Mouse (Mus musculus): Measurements from ENCODE around the gene Tedc2.

Gene Tedc2

DNA sequence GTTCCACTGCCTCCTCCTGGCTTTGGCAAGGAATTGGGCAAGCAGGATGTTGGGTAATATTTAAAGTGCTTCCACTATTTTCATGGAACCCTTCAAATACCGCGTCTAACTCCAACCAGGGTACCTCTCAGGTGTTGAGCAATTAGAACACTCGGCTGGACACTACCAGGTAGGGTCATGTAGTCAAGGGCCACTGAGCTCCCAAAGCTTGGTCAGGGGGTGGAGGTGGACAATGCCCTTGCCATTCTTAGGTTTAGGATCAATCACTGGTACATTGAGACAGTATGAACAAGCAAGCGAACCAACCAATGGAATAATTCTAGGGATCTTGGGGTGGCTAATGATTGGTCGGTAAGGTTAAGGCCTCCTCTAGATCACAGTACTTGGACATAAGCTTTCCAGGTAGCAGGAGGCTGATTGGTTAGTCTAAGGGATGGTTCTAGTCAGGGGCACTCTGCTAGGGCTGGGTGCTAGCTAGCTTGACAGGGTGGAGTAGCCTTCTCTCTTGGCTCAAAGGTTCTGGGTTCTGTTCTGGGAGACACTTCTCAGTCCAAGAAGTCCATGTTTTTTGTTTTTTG lies 8.1 kb downstream of the Tedc2 start:
- no peak for DNase-seq (ENCODE audit: low spot score in 2 of 2)

DNA sequence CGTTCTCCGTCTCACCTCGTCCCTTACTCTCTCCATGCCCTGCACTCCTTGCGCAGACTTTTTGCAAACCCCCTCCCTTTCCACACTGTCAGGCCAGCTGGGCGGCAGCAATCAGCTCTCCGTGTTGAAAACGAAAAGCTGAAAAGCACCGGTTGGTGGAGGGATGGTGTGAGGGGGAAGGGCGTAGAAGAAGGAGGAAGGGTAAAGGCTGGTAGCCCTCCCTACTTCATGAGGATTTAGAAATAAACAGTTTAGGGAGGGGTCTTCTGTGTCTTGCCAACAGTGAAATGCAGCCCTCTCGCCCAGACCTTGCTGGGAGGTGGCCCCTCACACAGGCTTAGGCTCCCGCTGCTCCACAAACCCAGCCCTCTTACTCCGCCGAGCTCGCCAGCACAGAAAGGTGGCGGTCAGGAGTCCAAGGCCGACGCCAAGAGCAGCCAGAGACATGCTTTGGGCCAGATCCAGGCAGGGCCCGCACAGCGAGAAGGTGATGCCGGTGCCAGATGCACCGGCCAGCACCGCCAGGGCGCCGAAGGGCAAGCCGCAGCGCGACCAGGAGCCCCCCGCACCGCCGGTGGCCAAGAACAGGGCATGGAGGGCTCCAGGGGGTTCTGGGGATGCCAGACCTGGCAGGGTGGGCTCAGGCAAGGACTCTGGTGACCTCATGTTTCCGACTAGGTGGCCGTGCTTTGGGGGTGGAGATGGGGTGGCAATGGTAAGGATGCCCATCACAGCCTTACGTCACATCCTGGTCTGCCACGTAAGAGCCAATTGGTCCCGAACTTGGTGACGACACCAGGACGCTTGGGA lies 8.8 kb downstream of the Tedc2 start:
- no peak for DNase-seq (ENCODE audit: low spot score in 2 of 2)

DNA sequence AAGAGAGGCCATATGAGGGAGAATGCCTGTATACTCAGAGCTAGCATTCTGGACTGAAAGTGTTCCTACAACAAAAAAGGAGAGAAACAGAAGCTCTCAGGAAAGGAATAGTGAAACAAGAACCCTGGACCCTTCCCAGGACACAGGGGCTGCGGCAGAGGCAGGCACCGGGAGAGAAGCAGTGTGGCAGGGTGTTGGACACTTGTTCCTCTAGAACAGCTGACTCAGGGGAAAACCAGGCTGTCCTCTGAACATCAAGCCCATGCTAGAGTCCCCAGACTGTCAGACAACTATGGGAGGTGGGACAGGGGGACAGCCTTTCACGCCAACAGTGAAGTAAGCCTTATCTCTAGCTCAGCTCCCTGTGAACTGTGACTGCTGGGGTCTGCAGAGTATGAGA lies 10.1 kb downstream of the Tedc2 start:
- DNase-seq (ENCODE audit: low spot score in 2 of 2), result no peak

DNA sequence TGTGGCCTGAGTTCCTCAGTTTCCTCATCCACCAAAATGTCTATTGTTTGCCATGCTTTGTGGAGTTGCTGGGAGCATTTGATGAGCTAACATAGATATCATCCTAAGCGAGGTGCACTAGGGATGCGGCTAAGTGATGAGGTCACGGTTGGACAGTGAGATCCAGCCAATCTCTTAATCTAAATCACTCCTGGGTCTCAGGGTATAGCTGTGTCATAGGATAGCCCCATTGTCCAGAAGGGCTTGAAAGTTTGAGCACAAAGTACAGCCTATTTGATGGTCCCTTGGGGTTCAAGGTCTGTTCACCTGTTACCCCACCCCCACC lies 10.8 kb downstream of the Tedc2 start:
- no peak for DNase-seq (ENCODE audit: low spot score in 2 of 2)

DNA sequence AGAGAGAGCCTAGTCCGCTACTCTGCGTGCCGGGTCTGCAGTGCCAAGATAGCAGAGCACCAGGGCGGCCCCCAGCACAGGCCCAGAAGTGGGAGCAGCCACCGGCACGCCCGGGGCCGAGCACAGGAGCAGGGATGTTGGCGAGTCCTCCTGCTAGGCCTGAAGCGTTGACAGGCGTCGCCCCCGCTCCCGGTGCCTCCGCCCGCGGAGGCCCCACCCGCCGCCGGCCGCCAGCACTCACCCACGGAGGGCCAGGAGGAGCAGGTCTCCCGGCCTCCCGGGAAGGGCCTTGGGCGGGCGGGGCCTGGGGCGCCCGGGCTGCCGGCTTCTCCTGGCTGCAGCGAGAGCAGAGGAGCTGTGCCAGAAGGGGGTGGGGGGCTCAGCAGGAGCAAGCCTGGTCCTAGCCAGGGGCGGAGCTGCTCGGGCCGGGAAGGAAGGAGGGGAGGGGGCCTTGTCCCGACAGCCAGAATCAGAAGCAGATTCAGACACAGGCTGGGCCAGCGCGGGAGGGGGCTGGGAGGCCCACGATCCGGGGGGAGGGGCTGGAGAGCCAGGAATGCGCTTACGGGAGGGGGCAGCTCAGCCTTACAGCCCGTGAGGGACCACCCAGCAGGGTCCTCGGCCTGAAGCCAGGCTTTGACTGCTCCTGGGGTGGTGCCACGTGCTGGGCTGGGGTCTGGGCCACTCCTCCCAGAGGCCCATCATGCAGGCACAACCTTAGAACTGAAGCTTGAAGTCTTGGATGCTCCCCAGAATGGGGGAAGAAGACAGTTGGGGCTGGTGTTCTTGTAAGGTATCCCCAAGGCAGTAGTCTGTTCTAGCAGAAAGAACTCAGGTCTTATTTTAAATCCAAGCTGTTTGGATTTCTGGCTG lies 11.4 kb downstream of the Tedc2 start, which contains the start of gene Ntn3:
Ntn3 (minus strand) TSS at position 489 of the 873 bp plus-strand sequence.
- DNase-seq (ENCODE audit: low spot score in 2 of 2), result peak; percentile 55 to 72

DNA sequence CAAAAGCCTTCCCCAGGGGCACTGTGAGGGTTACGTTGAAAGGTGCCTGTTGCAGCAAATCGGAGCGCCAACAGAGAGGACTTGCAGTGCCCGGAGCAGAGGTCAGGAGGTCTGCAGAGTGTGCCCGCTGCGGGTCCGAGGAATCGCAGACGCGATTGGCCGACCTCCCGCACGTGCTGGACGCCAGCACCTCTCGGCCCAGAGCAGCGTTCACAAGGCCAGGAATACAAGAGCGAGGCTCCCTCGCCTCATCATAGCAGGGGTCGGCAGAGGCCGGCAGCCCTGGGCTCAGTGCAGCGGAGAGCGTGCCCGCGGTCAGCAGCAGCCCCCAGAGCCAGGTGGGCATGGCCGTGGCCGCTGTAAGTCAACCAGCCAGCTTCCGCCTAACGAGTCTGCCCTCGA lies 12.0 kb downstream of the Tedc2 start:
- DNase-seq (ENCODE audit: low spot score in 2 of 2), result no peak

DNA sequence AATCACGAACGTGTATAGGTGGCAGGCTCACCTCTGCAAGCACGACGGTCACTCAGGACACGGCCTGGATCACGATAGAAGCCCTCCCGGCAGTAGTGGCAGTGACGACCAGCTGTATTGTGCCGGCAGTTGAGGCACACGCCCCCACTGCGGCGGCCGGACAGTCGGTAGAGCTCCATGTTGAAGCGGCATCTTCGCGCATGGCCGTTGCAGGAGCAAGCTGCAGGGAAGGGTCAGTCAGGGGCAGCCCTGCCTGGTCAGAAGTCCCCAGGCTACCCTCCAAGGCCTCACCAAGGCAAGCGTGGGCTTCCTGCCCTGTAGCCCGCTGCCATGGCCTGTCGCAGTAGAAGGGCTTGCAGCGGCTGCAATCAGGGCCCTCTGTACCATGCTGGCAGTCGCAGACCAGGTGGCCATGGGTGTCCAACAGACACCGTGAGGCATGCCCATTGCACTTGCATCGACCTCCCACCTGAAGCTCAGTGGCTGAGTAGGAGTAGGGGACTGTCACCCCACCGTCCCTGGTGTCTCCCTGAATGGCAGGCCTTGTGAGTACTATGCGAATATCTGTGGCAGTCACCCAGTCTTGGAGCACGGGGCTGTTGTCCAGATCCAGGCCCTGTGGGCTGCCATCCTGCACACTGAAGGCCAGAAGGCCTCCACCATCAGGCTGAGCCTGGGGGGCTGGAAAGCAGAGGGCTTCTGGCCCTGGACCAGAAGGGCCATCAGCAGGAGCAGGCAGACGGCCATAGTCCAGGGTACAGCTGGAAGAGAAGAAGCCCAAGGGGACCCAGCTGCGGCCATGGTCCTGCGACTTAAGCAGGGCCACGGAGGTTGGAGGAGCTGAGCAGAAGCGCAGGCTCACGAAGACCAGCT lies 12.6 kb downstream of the Tedc2 start:
- DNase-seq (ENCODE audit: low spot score in 2 of 2), result no peak

DNA sequence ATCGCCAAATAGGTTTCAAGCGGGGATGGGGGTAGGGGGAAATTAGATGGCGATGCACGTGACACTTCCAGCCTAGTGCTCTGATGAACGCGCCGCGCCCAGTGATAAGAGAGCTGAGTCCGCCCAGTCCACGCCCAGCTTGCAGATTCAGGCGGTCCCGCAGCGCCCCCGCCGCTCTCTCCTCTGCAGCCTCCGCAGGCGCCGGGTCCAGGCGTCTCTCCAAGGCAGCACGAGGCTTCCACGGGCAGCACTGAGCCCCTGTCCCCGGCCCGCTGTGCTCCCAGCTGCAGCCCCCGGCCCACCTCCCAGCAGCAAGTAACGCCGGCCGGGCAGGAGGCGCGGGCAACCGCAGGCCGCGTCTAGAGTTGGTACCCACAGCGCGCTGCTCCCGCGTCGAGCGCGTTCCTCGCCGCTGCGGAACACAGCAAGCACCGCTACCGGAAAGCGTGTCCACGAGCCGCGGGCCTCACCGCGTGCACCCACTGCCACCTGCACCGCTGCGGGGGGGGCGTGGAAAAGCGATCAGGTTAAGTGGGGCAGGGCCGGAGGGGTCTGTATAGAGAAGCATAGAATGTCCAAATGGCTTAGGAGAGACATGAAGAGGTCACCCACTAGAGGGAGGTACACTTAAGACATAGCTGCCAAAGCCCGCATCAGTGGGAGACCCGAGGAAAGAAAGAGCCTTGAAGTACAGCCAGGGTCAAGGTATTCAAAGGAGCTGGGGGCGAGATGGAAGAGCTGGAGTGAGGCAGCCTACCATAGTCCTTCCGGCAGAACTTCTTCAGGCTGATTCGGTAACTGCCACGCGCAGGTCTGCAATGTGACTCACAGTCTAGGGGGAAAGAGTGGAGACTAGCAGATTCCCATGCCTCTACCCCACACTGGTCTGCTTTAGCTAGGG lies 13.9 kb downstream of the Tedc2 start:
- peak; percentile 47 to 65 for DNase-seq (ENCODE audit: low spot score in 2 of 2)

DNA sequence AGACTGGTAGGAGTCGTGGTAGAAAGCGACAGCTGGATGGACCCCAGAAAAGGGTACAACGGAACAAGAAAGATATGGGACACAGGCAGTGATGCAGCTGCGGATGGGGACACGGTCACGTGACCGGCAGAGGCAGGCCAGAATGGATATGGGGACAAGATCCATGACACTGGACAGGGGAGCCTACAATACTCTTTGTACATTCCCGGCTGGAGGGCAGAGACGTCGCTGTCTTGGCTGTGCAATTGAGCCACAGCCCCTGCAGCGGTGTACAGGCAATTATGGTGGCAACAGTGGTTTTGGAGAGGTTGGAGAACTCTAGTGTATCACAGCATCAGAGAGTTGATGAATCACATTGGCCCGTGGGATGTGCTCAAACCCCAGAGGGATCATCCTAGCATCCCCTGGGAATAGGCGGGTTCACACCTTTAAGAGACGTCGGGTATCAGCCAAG lies 14.7 kb downstream of the Tedc2 start:
- DNase-seq (ENCODE audit: low spot score in 2 of 2), result peak in 1 of 2 experiments; percentile 40

DNA sequence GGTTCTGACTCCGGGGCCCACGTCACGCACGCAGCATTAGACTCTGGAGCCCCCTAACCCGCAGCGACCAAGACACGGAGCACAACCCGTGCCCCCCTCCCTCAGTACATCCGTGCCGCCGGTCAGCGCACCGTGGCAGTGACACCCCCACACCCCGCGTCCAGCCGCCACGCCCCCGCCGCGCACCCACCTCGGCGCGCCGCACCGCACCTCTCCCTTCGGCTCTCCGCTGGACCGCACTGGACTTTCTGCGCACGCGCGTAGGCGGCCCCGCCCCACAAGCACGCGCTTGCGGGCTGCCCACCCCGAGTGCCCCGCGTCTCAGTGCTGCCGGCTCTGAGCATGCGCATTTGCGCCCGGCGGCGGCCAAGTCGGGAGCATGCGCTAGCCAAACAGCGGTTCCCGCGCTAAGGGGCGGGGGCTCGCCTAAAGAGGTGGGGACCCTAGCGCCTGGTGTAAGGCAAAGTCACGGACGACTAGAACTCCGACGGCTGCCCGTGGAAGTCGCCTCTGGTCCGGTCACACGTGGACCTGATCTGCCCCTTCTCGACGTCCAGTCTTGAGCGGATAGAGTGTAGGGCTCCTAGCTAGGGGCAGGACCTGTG lies 15.3 kb downstream of the Tedc2 start, which contains the start of gene Tbc1d24:
Tbc1d24 (minus strand) TSS at position 279 of the 605 bp plus-strand sequence.
- peak; percentile 84 to 85 for DNase-seq (ENCODE audit: low spot score in 2 of 2)

DNA sequence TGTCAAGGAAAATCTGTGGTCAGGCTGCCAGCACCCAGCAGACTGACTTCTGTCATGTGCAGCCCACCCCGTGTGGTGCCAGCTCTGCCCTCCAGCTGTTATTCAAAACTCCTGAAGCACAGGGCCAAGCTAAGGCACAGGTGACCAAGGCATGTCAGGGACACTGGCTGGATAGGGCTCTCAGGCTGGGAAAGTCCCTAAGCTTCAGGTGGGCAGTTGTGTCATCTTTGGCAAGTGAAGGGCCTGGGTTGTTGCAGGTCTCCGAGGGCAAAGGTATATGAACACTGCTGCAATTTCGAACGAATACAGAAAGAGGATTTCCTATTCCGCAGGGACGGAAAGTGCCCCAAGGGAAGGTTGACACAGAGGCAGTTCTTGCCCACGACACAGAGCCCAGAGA lies 15.8 kb downstream of the Tedc2 start:
- no peak for DNase-seq (ENCODE audit: low spot score in 2 of 2)

DNA sequence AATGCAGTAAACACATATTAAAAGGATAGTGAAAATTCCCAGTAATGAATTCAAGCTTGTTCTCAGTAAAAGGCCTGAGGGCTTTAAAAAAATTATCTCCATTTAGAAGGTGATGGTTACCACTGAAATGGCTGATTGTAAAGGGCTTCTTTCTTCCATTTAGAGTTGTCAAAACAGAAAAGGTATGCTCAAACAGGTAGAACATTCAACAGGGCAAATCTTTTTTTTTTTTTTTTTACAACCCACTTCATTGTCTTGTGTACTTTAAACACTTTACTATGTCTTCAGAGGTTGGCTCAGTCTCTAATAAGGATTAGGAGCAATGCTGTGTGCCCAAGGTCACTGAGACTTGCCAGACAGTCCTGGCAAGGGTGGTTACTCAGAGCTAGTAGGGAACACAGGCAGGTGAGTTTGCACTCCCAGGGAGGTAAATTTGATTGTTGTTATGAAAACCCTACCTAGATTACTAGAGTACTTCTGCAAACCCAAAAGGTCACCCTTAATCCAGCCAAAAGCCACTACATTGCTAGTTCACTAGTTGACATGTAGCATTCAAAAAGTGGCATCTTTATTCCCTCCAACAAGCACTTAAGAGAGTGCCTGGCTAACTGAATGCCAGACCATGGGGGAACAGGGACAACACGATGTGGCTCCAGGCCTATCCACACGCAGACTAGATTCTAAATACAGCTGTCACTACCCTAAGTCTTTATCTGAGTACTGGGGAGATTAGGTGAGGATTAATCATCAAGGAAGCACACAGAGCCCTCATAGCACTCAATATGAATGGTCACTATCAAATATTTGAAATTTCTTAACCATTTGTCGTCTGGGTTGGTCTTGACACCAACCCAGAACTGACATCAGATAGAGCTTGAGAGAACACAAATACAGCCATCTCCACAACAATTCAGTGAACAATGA lies 16.8 kb downstream of the Tedc2 start:
- DNase-seq (ENCODE audit: low spot score in 2 of 2), result no peak

DNA sequence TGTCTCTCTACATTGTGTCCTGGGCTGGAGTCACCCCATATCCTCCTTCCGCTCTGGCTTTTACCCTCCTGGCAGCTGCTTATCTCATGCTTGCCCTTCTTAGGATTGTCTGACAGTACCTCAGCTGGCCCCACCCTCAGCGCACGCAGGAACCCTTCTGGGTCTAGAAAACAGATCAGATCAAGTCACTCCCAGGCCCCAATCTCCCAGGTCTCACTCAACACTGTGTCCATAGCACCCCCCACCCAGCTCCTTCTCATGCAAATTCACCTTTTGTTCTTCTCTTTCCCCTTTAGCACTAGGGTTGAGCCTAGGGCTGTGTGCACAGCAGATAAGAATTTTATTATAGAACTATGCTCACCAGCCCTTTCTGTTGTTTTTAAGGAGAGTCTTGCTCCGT lies 17.6 kb downstream of the Tedc2 start:
- peak in 1 of 2 experiments; percentile 42 for DNase-seq (ENCODE audit: low spot score in 2 of 2)

DNA sequence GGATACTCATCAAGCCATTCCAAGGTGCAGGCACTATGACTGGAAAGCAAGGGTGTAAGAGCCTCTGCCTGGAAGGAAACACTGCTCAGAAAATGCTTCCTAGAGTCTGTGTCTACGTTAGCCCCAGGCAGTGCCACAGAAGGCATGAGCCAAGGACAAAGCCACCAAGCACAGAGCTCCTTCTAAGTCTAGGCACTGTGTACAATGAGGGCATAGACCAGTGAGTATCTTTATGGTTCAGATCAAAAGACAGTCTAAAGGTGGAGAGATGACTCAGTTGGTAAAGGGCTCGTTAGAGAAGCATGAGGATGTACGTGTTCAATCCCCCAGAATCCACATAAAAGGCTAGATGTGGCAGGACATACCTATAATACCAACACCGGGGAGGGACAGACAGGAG lies 19.6 kb downstream of the Tedc2 start:
- DNase-seq (ENCODE audit: low spot score in 2 of 2), result no peak

DNA sequence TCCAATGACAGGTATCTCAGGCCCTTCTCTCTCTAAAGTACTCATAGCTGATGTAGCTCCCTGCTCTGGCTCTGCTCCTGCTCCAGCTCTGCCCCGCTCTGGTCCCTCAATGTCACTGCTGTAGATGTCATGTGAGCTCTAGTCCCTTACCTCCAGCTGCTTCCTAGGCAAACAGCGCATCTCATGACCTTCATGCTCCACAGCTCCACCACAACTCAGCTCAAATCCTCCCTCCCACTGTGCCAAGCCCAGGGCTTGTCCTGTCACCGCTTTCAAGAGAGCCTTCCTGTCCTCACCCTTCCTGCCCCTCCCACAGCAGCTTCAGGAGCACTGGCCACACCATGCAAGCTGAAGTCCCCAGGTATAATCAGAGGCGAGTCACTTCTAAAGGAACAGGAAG lies 20.9 kb downstream of the Tedc2 start:
- no peak for DNase-seq (ENCODE audit: low spot score in 2 of 2)

DNA sequence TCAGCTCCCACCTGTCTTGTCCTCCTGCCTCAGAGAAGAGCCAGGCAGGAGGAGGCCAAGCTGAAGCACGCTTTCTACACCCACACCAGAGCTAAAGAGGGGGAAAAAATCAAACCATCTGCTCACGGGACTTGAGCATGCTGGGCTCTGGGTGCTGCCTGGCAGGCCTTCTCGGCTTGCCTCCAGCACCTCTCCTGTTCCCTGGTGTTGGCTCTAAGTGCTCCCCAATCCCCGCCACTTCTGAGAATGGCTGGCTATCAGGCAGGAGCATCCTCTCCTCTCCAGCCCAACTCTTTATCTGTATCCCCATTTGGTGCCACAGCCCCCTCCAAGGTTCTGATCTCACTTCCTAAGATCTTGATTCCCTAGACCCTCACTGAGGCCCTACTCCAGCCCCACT lies 21.4 kb downstream of the Tedc2 start:
- no peak for DNase-seq (ENCODE audit: low spot score in 2 of 2)

DNA sequence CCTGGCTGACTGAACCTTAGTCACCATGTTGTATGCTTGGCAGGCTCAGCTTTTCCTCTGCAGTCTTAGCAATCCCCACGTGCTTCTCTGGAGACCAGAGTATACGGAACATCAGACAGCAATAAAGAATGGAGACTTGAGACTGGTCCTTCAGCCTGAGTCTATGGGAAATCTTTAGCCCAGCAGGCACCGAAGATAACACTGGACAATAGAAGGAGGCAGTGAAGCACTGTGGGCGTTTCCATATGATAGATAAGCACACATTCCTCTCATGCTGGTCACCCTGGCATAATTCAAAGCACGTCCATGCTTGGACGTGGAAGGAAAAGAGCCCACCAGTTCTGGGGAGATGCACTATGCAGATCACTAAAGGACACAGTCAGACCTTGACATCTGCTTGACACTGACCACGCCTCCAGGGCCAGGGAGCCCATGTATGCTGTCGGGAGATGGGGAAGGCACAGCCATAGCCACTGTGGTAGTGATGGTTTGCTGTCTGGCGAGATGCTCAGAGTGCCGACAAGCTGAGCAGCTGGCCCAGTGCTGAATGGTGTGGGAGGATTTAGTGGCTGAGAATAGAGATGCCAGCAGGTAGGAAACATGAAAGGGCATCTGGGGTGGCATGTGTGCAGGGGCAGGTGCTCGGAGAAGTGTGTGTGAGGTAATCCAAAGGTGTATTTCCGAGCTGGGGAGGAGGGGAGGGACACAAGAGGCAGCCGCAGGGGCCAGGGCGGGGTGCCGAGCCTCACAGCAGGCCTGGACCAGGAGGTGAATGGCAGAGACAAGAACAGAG lies 23.4 kb downstream of the Tedc2 start:
- no peak for DNase-seq (ENCODE audit: low spot score in 2 of 2)

DNA sequence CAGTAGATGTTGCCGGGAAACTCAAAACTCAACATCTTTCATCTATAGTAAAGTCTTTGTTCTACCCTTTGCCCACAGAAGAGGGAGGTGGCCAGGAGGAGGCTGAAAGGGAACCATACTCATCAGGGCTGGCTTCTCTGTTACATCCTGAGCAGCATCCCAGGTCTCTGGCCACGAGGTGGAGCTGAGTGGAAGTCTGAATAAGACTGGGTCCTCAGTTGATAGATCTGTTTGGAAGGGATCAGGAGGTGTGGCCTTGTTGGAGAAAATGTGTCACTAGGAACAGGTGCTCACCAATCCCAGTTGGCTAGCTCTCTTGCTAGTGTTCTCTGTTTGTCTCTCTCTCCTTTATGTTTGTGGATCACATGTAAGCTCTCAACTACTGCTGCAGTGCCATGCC lies 25.3 kb downstream of the Tedc2 start:
- no peak for DNase-seq (ENCODE audit: low spot score in 2 of 2)

All from spleen, postnatal 36 days (tissue).